Mouse (Mus musculus) right cerebral cortex, adult 18-20 months (tissue): Measurements from ENCODE around the gene Ufsp1.
A peak's percentile ranks its signal among the peaks of the same experiment; 100 is the strongest.

ENCODE experiments used
- DNase-seq: peaks from one replicate; pipeline ENCODE4 v3.0.0; 2022; ENCODE audit warnings: mixed read lengths

The Ufsp1 gene

DNA sequence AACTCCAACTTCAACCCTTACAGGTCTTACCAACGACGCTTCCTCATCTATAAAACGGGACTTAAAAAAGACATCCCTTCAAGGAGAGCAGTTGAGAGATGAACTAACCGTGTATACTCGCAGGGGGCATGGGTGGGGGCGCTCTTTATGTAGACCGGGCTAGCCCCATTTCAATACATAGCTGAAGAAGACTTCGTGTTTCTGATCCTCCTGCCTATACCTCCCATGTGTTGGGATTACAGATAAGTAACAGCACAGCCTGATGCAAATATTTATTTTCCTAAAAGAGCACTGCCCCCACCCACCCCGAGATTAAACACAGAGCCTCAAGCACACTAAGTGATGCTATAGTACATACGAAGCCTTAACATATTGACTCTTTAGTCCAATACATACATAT is 39.9 kb downstream of the Ufsp1 start:
- no peak for DNase-seq

DNA sequence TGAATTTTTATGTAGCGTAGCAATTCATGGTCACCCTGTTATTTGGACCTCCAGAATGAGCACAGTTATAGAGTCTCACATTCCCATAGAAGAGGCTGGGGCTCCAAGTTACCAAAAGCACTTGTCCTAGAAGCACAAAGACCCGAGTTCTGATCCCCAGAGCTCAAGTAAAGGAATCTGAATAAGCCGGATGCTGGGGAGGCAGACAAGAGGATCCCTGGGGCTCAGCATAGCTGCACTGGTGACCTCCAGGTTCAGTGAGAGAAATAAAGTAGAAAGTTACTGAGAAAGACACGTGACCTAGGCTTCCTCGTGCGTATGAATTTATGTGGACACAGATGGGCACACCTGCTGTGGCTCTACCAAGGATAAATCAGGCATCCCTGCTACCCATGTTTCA is 40.6 kb downstream of the Ufsp1 start:
- no peak for DNase-seq

DNA sequence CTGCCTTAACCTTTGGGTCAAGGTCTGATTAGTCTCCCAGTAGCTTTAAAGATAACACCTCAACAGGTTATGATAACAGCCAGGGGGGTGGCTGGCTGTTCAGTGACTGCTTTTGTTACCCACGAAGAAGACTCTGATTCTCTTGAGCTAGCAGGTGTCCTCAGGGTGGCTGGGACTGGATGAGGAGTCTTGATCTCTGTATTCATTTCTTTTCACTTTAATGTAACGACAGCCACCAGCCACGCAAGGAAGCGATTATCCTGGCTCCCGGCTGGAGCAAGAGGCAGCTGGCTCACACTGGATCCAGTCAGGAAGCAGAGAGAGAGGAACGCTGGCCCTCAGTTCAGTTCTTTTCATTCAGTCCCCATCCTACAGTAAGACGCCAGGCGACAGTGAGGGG is 42.8 kb downstream of the Ufsp1 start:
- no peak for DNase-seq

DNA sequence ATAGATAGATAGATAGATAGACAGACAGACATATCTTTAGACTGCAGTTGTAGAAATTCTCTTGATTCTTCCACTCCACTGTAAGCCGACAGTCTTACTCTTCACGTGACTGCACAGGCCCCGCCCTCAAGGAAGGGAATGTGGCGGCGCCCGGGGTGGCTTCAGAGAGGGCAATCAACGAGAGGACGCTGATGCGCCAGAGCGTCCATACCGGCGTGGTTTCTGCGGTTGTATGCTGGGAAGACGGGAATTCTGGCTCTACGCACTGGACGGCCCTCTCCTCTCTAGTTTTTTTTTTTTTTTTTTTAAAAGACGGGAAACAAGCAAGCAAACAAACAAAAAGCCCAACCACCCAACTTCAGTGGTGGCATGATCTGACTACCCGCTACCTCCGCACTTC is 43.8 kb downstream of the Ufsp1 start:
- DNase-seq: peak; percentile 94

DNA sequence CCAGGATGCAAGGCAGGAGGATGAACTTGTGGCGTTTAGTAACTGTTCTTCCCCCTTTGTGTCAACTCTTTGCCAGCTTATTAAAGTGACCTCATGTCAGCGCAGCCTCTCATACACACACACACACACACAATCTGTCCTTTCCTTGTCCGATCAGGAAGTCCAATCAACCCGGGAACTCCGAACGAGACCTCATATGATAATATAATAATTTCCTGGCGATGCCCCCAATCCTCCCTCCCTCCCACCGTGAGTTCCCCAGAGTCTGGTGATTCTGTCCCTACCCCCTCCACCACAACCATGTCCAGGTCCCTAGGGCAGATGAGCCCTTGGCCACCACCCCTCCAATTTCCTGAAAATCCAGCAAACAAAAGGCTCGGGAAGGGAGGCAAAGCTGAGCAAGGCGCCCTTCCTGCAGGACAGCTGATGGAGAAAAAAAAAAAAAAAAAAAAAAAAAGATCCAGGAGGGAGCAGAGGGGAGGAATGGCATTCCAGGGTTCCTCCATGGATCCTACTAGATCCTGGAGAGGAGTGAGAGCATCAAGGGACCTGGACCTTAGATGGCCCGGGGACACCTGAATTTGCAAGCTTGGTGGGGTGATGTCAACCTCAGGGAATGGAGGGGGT is 44.3 kb downstream of the Ufsp1 start:
- no peak for DNase-seq

DNA sequence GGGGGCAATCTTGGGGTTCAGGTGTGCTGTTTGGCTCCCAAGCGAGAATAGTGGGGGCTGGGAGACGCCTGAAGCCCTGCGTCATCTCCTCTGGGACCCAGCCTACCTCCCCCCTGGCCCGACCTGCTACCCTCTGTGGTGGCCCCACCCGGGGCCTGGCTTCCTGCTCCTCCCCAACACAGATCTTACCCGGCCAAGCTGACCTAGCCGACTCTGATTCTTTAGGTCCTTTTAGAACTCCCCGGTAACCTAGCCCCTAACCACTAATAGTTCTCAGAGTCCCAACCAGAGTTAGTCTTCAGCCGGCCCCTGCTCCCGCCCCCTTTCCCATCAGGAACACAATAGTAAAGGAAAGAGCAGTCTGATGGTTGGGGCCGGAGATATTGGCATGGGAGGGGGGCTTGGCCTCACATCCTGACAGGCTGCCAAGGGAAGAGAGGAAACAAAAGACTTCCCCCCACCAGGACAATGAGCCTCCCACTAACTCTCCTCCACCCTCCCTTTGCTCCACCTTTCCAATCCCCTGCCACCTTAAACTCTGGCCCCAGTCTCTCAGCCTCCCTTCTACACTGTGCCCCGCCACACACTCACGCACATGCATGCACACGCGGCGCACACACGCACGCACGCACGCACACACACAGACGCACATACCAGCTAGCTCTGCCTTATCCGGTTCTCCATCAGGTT is 45.0 kb downstream of the Ufsp1 start:
- DNase-seq: peak; percentile 22

DNA sequence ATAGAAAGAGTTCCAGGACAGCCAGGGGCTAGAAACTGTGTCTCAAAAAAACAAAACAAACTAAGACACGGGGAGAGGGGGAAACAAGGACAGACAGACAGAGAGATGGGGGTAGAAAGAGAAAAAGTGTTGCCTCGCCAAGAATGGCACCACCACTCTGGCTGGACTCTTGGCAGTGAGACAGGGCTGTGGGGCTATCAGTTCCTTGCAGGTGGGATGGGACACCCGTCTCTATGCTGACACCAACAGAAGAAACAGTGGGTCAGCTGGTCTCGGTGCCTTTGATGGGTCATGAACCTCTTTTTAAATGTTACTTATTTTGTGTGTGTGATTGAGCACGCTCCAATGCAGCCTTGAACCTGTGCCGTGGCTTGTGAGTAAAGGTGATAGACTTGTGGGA is 45.8 kb downstream of the Ufsp1 start:
- no peak for DNase-seq

DNA sequence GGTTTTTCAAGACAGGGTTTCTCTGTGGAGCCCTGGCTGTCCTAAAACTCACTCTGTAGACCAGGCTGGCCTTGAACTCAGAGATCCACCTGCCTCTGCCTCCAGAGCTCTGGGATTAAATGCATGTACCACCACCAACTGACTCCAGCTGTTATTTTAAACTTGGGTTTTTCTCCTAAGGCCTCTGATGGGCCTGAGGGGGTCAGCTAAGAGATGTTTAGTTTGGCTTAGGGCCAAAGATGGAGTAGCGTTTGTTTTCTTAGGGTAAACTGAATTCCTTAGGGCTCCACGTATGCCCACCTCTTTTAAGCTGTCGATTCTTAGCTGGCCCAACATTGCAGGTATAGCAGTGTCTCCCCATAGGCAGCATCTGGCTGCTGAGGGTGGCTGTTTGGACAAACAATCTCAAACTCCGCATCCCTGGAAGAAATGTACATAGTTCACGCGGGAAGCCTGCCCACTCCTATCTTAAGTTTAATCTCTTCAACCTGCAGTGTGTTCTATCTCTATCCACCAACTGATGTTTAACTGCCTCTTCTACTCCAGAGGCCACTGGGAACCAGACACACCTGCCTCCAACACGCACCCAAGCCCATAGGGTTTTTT is 48.1 kb downstream of the Ufsp1 start:
- DNase-seq: no peak

DNA sequence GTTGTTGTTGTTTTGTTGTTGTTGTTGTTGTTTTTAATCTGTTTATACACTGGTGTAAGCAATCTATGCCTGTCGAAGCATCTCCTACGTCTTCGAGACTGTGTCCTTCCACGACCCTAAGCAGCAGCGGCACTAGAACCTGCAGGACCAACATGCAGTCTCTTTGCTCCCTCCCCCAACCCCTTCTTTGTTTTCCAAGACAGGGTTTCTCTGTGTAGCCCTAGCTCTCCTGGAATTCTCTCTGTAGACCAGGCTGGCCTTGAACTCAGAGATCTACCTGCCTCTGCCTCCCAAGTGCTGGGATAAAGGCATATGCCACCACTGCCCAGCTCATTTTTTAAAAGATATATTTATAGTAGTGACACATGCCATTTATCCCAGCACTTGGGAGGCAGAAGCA is 49.0 kb downstream of the Ufsp1 start:
- DNase-seq: no peak

DNA sequence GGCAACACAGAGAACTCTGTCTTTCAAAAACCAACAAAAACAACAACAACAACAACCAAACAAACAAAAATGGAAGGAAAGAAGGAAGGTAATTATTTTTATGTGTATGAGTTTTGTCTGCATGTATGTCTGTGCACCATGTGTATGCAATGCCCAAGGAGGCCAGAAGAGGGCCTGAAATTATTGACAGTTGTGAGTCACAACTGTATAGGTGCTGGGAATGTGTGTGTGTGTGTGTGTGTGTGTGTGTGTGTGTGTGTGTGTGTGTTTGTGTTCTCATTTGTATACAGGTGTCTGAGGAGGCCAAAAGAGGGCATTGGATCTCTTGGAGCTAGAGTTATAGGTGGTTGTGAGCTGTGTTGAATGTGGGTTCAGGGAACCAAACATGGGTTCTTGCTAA is 49.4 kb downstream of the Ufsp1 start:
- DNase-seq: no peak
